Comparison of ENCODE assay signal across 7 mouse cellular contexts in the genomic region with DNA sequence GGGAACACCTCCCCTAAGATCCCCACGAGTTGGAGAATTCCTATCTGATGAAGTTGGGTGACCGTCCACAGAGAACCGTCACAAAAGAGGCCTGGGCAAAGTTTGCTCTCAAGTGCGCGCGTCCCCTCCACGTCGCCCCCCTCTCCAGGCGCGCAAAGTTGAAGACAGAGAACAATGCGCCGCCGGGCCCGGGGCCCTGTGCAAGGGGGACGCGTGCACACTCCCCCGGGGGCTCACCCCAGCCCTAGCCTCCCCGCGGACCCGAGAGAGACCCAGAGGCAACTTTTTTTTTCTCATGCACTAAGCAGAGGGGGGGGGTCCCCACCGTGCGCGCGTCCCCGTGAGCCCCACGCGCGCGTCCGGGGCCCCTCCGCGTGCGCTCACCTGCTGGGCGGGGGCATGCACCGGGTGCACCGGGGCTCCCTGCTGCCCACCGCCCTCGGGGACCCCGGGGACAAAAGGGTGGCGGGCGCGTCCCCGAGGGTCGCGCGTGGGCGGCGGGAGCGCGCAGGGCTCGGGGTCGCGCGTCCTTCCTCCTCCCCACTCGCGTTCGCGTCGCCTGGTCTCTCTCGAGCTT. TPM values are rescaled to one million over a fixed set of nuclear protein-coding genes. Genes with fewer than 3 reads are reported as not detected.
A peak's percentile ranks its signal among the peaks of the same experiment; 100 is the strongest.
DNase-seq lines count a peak whose midpoint lies in the region; ATAC-seq and TF ChIP-seq lines count a peak whose summit lies in the region.

No protein-coding gene starts in this region.

- peak overlapping the region; percentile 78 for H3ac ChIP-seq in myocyte (ENCODE audit: control insufficient read depth, insufficient read length)

- H3K36me3 ChIP-seq in limb, embryonic 12.5 days = peaks cover 33% of the 10 kb centered on the region
- H3K36me3 ChIP-seq in myocyte (ENCODE audit: control insufficient read depth, insufficient read depth) = peaks cover 7% of the 10 kb centered on the region

- H3K27ac ChIP-seq in limb, embryonic 12.5 days = peak overlapping the region; percentile 93

- ATAC-seq in limb, embryonic 12.5 days (ENCODE audit: insufficient number of reproducible peaks, insufficient read depth, low FRiP score, low TSS enrichment, low read depth) = no peak

- H3K4me2 ChIP-seq in limb, embryonic 12.5 days = peak overlapping the region; percentile 95
- peak overlapping the region; percentile 97 for H3K4me2 ChIP-seq in myocyte (ENCODE audit: low read depth)

- H3K9me3 ChIP-seq in limb, embryonic 12.5 days = no peaks in the 10 kb centered on the region

- H3K9ac ChIP-seq in limb, embryonic 12.5 days (replicated peaks) = peak overlapping the region; percentile 100

- under 1% methylated on average over 60 of the region's 60 CpGs for WGBS in limb, embryonic 12.5 days

- H3K4me3 ChIP-seq in limb, embryonic 12.5 days (replicated peaks) = peak overlapping the region; percentile 97
- H3K4me3 ChIP-seq in myocyte = peak overlapping the region; percentile 70

- no peak for TF ChIP-seq POLR2A in myocyte (IDR thresholded peaks at IDR 0.05; ENCODE audit: insufficient read length, low read depth)

- peaks cover 7% of the 10 kb centered on the region for H3K27me3 ChIP-seq in limb, embryonic 12.5 days
- no peaks in the 10 kb centered on the region for H3K27me3 ChIP-seq in myocyte (ENCODE audit: control insufficient read depth, insufficient read depth, insufficient read length)

- H3K79me2 ChIP-seq in myocyte (ENCODE audit: control insufficient read depth, insufficient read depth) = peaks cover 32% of the 10 kb centered on the region

- DNase-seq in ovary, postnatal 10 days (ENCODE audit: low spot score) = peak; percentile 45
- DNase-seq in ovary, adult 18-20 months (ENCODE audit: low spot score) = no peak
- DNase-seq in embryo, embryonic 9.5 days (ENCODE audit: extremely low spot score) = peak; percentile 72
- DNase-seq in heart, postnatal 4 days = peak; percentile 56
- DNase-seq in yolk sac, embryonic 10.5 days (ENCODE audit: low spot score) = peak; percentile 55

- peaks cover 23% of the 10 kb centered on the region for H3K4me1 ChIP-seq in limb, embryonic 12.5 days (replicated peaks)

TF ChIP-seq in myocyte, 11 proteins besides CTCF, POLR2A, EP300 and RAD21:
- TF ChIP-seq TCF3 (IDR thresholded peaks at IDR 0.05; ENCODE audit: insufficient read length, low read depth) = no peak
- no peak for TF ChIP-seq E2F4 (IDR thresholded peaks at IDR 0.05; ENCODE audit: insufficient read depth)
- no peak for TF ChIP-seq TCF12 (IDR thresholded peaks at IDR 0.05; ENCODE audit: insufficient read depth, poor library complexity, severe bottlenecking)
- TF ChIP-seq CEBPB (IDR thresholded peaks at IDR 0.05; ENCODE audit: insufficient read depth, poor library complexity, severe bottlenecking) = no peak
- no peak for TF ChIP-seq MAX (IDR thresholded peaks at IDR 0.05; ENCODE audit: low read depth)
- TF ChIP-seq USF1 (IDR thresholded peaks at IDR 0.05; ENCODE audit: low read depth) = no peak
- no peak for TF ChIP-seq SRF (IDR thresholded peaks at IDR 0.05; ENCODE audit: control insufficient read depth, insufficient read length, low read depth)
- TF ChIP-seq MYOD1 (IDR thresholded peaks at IDR 0.05; ENCODE audit: control insufficient read depth in 1 of 3, insufficient read length in 2 of 3, low read depth in 2 of 3) = no peak
- no peak for TF ChIP-seq REST (IDR thresholded peaks at IDR 0.05; ENCODE audit: insufficient read depth, insufficient read length)

RNA-seq across cellular contexts. Expression of gene Tcf3, which starts 0.4 kb away (rescaled TPM):
- 10 to 100 TPM; 58.6 to 60.1 TPM for total RNA-seq in heart, postnatal 4 days (2021)
- 247 and 274 TPM in 2 replicates for polyA plus RNA-seq in limb, embryonic 12.5 days (2016; fragmentation: Nextera tagmentation; extraction: Ambion mirVana)
- polyA plus RNA-seq in myocyte (2012; fragmentation: generic; extraction: Trizol) = 67.5 TPM

RNA-seq across cellular contexts. Expression of gene Uqcr11, which starts 26.4 kb away (rescaled TPM):
- total RNA-seq in heart, postnatal 4 days (2021) = 1,000 to 10,000 TPM; 1,257 to 1,372 TPM
- 416 and 437 TPM in 2 replicates for polyA plus RNA-seq in limb, embryonic 12.5 days (2016; fragmentation: Nextera tagmentation; extraction: Ambion mirVana)
- 1,247 TPM for polyA plus RNA-seq in myocyte (2012; fragmentation: generic; extraction: Trizol)

RNA-seq across cellular contexts. Expression of gene Mbd3, which starts 33.7 kb away (rescaled TPM):
- 100 to 1,000 TPM; 137 to 140 TPM for total RNA-seq in heart, postnatal 4 days (2021)
- polyA plus RNA-seq in limb, embryonic 12.5 days (2016; fragmentation: Nextera tagmentation; extraction: Ambion mirVana) = 361 and 364 TPM in 2 replicates
- 190 TPM for polyA plus RNA-seq in myocyte (2012; fragmentation: generic; extraction: Trizol)

RNA-seq across cellular contexts. Expression of gene Mex3d, which starts 45.6 kb away (rescaled TPM):
- total RNA-seq in heart, postnatal 4 days (2021) = 10 to 100 TPM; 20.2 to 22.2 TPM
- 12.5 and 15.2 TPM in 2 replicates for polyA plus RNA-seq in limb, embryonic 12.5 days (2016; fragmentation: Nextera tagmentation; extraction: Ambion mirVana)
- 29.6 TPM for polyA plus RNA-seq in myocyte (2012; fragmentation: generic; extraction: Trizol)
